Mouse (Mus musculus) MEL (cell line): ENCODE data around the gene Mapkbp1.

Source experiments
- BHLHE40 ChIP-seq: IDR thresholded peaks from 2 replicates; pipeline ENCODE4 v1.6.1; 2012; ENCODE audit warnings: low read depth, mild to moderate bottlenecking, inconsistent platforms, low read length, improper control_type of control experiment, borderline replicate concordance
- CTCF ChIP-seq, 3 experiments: IDR thresholded peaks in 2 of 3; conservative IDR thresholded peaks in 1 of 3; 2 replicates each; pipeline ENCODE4 v1.5.1; 2011 to 2012; ENCODE audit warnings: low read length in 3 of 3, low read depth in 2 of 3, mild to moderate bottlenecking in 2 of 3, improper control_type of control experiment in 1 of 3, inconsistent platforms in 1 of 3, mixed read lengths in 1 of 3, moderate library complexity in 1 of 3; ENCODE audit not compliant: control insufficient read depth in 1 of 3, insufficient read depth in 1 of 3, poor library complexity in 1 of 3, severe bottlenecking in 1 of 3
- GABPA ChIP-seq: IDR thresholded peaks from 2 replicates; pipeline ENCODE4 v1.6.1; 2012; ENCODE audit warnings: low read depth, mild to moderate bottlenecking, inconsistent platforms, low read length, improper control_type of control experiment, moderate library complexity
- HCFC1 ChIP-seq: IDR thresholded peaks from 2 replicates; pipeline ENCODE4 v1.6.1; 2012; ENCODE audit warnings: low read depth, mild to moderate bottlenecking, inconsistent platforms, low read length, improper control_type of control experiment, moderate library complexity
- POLR2A ChIP-seq, 2 experiments: IDR thresholded peaks; 2 replicates each; pipeline ENCODE4 v1.6.1; 2011 to 2012; ENCODE audit warnings: low read length in 2 of 2, mild to moderate bottlenecking in 2 of 2, control low read depth in 1 of 2, improper control_type of control experiment in 1 of 2, low read depth in 1 of 2, moderate library complexity in 1 of 2; ENCODE audit not compliant: control insufficient read depth in 1 of 2, insufficient read depth in 1 of 2, poor library complexity in 1 of 2
- ZC3H11A ChIP-seq: IDR thresholded peaks from 2 replicates; pipeline ENCODE4 v1.6.1; 2012; ENCODE audit warnings: low read depth, mild to moderate bottlenecking, inconsistent platforms, low read length, improper control_type of control experiment

- TF ChIP-seq POLR2A (IDR thresholded peaks at IDR 0.05; ENCODE audit: control insufficient read depth in 1 of 2, insufficient read depth in 1 of 2, low read depth in 1 of 2, low read length in 2 of 2, poor library complexity in 1 of 2) (no peak), ZC3H11A (no peak), HCFC1 (no peak), GABPA (no peak), CTCF (IDR thresholded peaks at IDR 0.05 in 2 of 3, conservative IDR thresholded peaks at IDR 0.05 in 1 of 3; ENCODE audit: control insufficient read depth in 1 of 3, insufficient read depth in 1 of 3, low read depth in 2 of 3, low read length in 3 of 3, poor library complexity in 1 of 3, severe bottlenecking in 1 of 3) (no peak), BHLHE40 (no peak)
These were observed 23.1 kb downstream of the Mapkbp1 start for GRCm38 (mm10) chr2:119995391-119996281.
